Mouse (Mus musculus) CH12.LX (cell line): ENCODE data around the gene Dnajc6.

ENCODE experiments used
- CHD1 ChIP-seq: IDR thresholded peaks from 2 replicates; pipeline ENCODE4 v1.6.1; 2012; ENCODE audit warnings: low read depth, low read length, improper control_type of control experiment, inconsistent platforms
- CTCF ChIP-seq, 2 experiments: IDR thresholded peaks in 1 of 2; conservative IDR thresholded peaks in 1 of 2; 2 replicates each; pipeline ENCODE4 v1.5.1; 2011 to 2012; ENCODE audit warnings: low read depth in 2 of 2, low read length in 2 of 2, improper control_type of control experiment in 1 of 2, inconsistent platforms in 1 of 2, mild to moderate bottlenecking in 1 of 2, moderate library complexity in 1 of 2
- E2F4 ChIP-seq: IDR thresholded peaks from 2 replicates; pipeline ENCODE4 v1.6.1; 2011; ENCODE audit warnings: low read depth, low read length, improper control_type of control experiment; ENCODE audit not compliant: insufficient replicate concordance
- ELF1 ChIP-seq: IDR thresholded peaks from 2 replicates; pipeline ENCODE4 v1.6.1; 2014; ENCODE audit warnings: low read depth, mild to moderate bottlenecking, inconsistent platforms, low read length, improper control_type of control experiment
- IRF4 ChIP-seq: IDR thresholded peaks from 2 replicates; pipeline ENCODE4 v1.6.1; 2014; ENCODE audit warnings: low read depth, mild to moderate bottlenecking, inconsistent platforms, low read length, improper control_type of control experiment
- JUND ChIP-seq: conservative IDR thresholded peaks from 2 replicates; pipeline ENCODE4 v1.6.1; 2011; ENCODE audit warnings: low read depth, low read length, improper control_type of control experiment
- MEF2A ChIP-seq: IDR thresholded peaks from 2 replicates; pipeline ENCODE4 v1.6.1; 2014; ENCODE audit warnings: low read depth, mild to moderate bottlenecking, inconsistent platforms, low read length, improper control_type of control experiment, borderline replicate concordance
- POLR2A ChIP-seq: IDR thresholded peaks from 2 replicates; pipeline ENCODE4 v1.6.1; 2011; ENCODE audit warnings: low read depth, mild to moderate bottlenecking, improper control_type of control experiment, low read length

- TF ChIP-seq ELF1 (no peak), CTCF (conservative IDR thresholded peaks at IDR 0.05 in 1 of 2, IDR thresholded peaks at IDR 0.05 in 1 of 2; ENCODE audit: low read depth in 2 of 2, low read length in 2 of 2) (no peak), MEF2A (no peak), CHD1 (no peak), JUND (no peak), E2F4 (no peak), POLR2A (no peak), IRF4 (no peak)
These were observed 19.4 kb downstream of the Dnajc6 start for GRCm38 (mm10) chr4:101515853-101516252.
